In the genomic region with DNA sequence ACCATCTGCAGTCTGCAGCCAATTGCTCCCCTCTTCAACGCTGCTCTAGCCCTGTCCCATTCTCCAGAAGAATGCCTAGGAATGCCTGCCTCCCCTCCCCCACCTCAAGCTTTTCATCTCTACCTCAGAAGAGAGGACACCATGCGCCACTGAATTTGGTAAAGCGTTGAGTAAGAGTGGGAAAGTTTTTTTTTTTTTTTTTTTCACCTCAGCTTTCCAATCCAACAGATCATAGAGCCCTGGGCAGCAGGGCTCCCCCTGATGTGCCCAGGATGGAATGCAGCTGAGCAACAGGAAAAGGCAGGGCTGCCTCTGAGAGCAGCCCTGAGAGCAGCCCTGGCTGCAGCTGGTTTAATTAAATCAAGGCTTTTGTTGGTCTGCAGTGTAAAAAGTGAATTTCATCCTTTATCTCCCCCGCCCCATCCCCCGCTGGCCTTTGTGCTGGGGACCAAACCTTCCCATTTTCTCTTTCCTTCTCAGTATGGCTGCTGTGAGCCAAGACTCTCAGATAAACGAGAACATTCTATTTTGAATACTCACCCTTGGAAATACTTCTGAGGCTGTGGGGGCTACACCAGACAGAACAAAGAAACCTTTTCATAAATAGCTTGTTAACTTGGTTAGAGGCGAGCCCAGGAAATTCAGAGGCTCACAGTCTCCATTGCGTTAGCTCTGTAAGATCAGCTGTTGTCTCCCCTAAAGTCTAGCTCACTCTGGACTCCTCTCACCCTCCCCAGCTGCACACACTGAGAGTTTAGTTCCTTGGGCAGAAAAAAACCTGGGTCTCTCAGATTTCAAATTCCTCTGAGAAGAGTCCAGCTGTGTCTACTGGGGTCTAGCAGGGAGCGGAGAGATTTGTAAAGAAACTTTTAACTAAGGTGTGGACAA, we compare ENCODE assay signal across 8 mouse cellular contexts. TPM values are rescaled to one million over a fixed set of nuclear protein-coding genes. Genes with fewer than 3 reads are reported as not detected.
A peak's percentile ranks its signal among the peaks of the same experiment; 100 is the strongest.
DNase-seq lines count a peak whose midpoint lies in the region; ATAC-seq lines count a peak whose summit lies in the region.

No protein-coding gene starts in this region.

- 28% methylated on average over 9 of the region's 9 CpGs for WGBS in heart, embryonic 11.5 days (ENCODE audit: insufficient replicate concordance)
- WGBS in heart, embryonic 16.5 days: 36% methylated on average over 9 of the region's 9 CpGs
- 7% methylated on average over 9 of the region's 9 CpGs for WGBS in midbrain, embryonic 13.5 days

- no peak overlapping the region for H3K4me3 ChIP-seq in heart, embryonic 11.5 days (ENCODE audit: low read depth, low read length)
- no peak overlapping the region for H3K4me3 ChIP-seq in heart, embryonic 16.5 days (ENCODE audit: low read length)
- H3K4me3 ChIP-seq in midbrain, embryonic 13.5 days (replicated peaks): no peak overlapping the region

- intact Hi-C loops in heart, postnatal 36 days (cut with DNase I): no loop called here

- H3K9me3 ChIP-seq in heart, embryonic 11.5 days (replicated peaks; ENCODE audit: control insufficient read depth, low read length): no peaks in the 10 kb centered on the region
- H3K9me3 ChIP-seq in heart, embryonic 16.5 days (replicated peaks; ENCODE audit: control insufficient read depth, low read length): no peaks in the 10 kb centered on the region
- no peaks in the 10 kb centered on the region for H3K9me3 ChIP-seq in midbrain, embryonic 13.5 days

- no peak overlapping the region for H3K9ac ChIP-seq in heart, embryonic 11.5 days (ENCODE audit: low read depth, low read length)
- no peak overlapping the region for H3K9ac ChIP-seq in heart, embryonic 16.5 days (ENCODE audit: low read length)
- no peak overlapping the region for H3K9ac ChIP-seq in midbrain, embryonic 13.5 days (replicated peaks)

- no peaks in the 10 kb centered on the region for H3K27me3 ChIP-seq in heart, embryonic 11.5 days (ENCODE audit: control insufficient read depth, insufficient read depth, low read length)
- H3K27me3 ChIP-seq in heart, embryonic 16.5 days (ENCODE audit: control insufficient read depth, insufficient read depth, low read length): no peaks in the 10 kb centered on the region
- no peaks in the 10 kb centered on the region for H3K27me3 ChIP-seq in midbrain, embryonic 13.5 days

- DNase-seq in heart, postnatal 36 days: no peak
- peak; percentile 50 for DNase-seq in brain, adult 2 months (ENCODE audit: low read depth, low spot score)
- no peak for DNase-seq in urinary bladder, adult 18-20 months (ENCODE audit: low spot score in 2 of 2)
- DNase-seq in spleen, adult 18-20 months: no peak
- no peak for DNase-seq in lung, postnatal 36 days

- H3K27ac ChIP-seq in heart, embryonic 11.5 days (ENCODE audit: low read depth, low read length): peak overlapping the region; percentile 73
- H3K27ac ChIP-seq in heart, embryonic 16.5 days (ENCODE audit: low read length): peak overlapping the region; percentile 32
- H3K27ac ChIP-seq in midbrain, embryonic 13.5 days: peak overlapping the region; percentile 71

- ATAC-seq in heart, embryonic 11.5 days (replicated peaks; ENCODE audit: insufficient number of reproducible peaks, low FRiP score, low TSS enrichment): no peak
- peak; percentile 58; the same call in 1 of the 2 replicates for ATAC-seq in heart, embryonic 16.5 days (replicated peaks; ENCODE audit: extremely low read depth, insufficient read depth, low FRiP score)
- peak; percentile 94 for ATAC-seq in midbrain, embryonic 13.5 days

- no peaks in the 10 kb centered on the region for H3K4me1 ChIP-seq in heart, embryonic 11.5 days (ENCODE audit: control insufficient read depth, insufficient read depth, low read length)
- no peaks in the 10 kb centered on the region for H3K4me1 ChIP-seq in heart, embryonic 16.5 days (ENCODE audit: control insufficient read depth, insufficient read depth, low read length)
- H3K4me1 ChIP-seq in midbrain, embryonic 13.5 days (replicated peaks): peaks cover 15% of the 10 kb centered on the region

- H3K36me3 ChIP-seq in heart, embryonic 11.5 days (ENCODE audit: control insufficient read depth, insufficient read depth, low read length): no peaks in the 10 kb centered on the region
- H3K36me3 ChIP-seq in heart, embryonic 16.5 days (ENCODE audit: control insufficient read depth, insufficient read depth): no peaks in the 10 kb centered on the region
- H3K36me3 ChIP-seq in midbrain, embryonic 13.5 days: no peaks in the 10 kb centered on the region

- no peak overlapping the region for H3K4me2 ChIP-seq in heart, embryonic 11.5 days
- H3K4me2 ChIP-seq in heart, embryonic 16.5 days (ENCODE audit: low read depth, low read length): no peak overlapping the region
- no peak overlapping the region for H3K4me2 ChIP-seq in midbrain, embryonic 13.5 days (replicated peaks)

RNA-seq across cellular contexts. Expression of a gene that starts 36.0 kb away (rescaled TPM):
- 156 and 157 TPM in 2 replicates for polyA plus RNA-seq in heart, embryonic 11.5 days (2014; fragmentation: Nextera tagmentation; extraction: Ambion mirVana)
- total RNA-seq in heart, postnatal 36 days (2021): 10 to 100 TPM; 53.8 to 64.1 TPM
- polyA plus RNA-seq in heart, embryonic 16.5 days (2015; fragmentation: Nextera tagmentation; extraction: Ambion mirVana): 132 and 140 TPM in 2 replicates
- polyA plus RNA-seq in midbrain, embryonic 13.5 days (2015; fragmentation: Nextera tagmentation; extraction: Ambion mirVana): 328 and 344 TPM in 2 replicates
